Mouse (Mus musculus) hindbrain, embryonic 11.5 days (tissue): ENCODE data around the gene Bhlha15. TPM values are rescaled to one million over a fixed set of nuclear protein-coding genes. Genes with fewer than 3 reads are reported as not detected.

Source experiments
- ATAC-seq: fragments of 200-750 bp; cut with Nextera tagmentation; 2 replicates; pipeline ENCODE4 v1.8.0; 2017; ENCODE audit warnings: mild to moderate bottlenecking, moderate TSS enrichment, moderate library complexity; ENCODE audit not compliant: low FRiP score
- DNase-seq: peaks from one replicate; pipeline ENCODE4 v3.0.0-alpha.2; 2015; ENCODE audit warnings: low spot score
- H3K27ac ChIP-seq: fragments of 300-500 bp; sonication (generic); 2 replicates; pipeline ENCODE4 v1.5.1; 2014; ENCODE audit warnings: mild to moderate bottlenecking, low read depth, low read length
- H3K27me3 ChIP-seq: fragments of 300-500 bp; sonication (generic); 2 replicates; pipeline ENCODE4 v1.6.1; 2014; ENCODE audit warnings: mild to moderate bottlenecking, low read length, moderate library complexity, mixed read lengths; ENCODE audit not compliant: control insufficient read depth, insufficient read depth
- H3K36me3 ChIP-seq: fragments of 300-500 bp; sonication (generic); 2 replicates; pipeline ENCODE4 v1.6.1; 2014; ENCODE audit warnings: mild to moderate bottlenecking, low read length, moderate library complexity, mixed read lengths; ENCODE audit not compliant: control insufficient read depth, insufficient read depth
- H3K4me1 ChIP-seq: fragments of 300-500 bp; sonication (generic); replicated peaks from 2 replicates; pipeline ENCODE4 v1.6.1; 2014; ENCODE audit warnings: low read length, mixed read lengths; ENCODE audit not compliant: control insufficient read depth, insufficient read depth
- H3K4me2 ChIP-seq: fragments of 300-500 bp; sonication (generic); replicated peaks from 2 replicates; pipeline ENCODE4 v1.6.1; 2014; ENCODE audit warnings: mild to moderate bottlenecking, low read depth, low read length
- H3K4me3 ChIP-seq: fragments of 300-500 bp; sonication (generic); 2 replicates; pipeline ENCODE4 v1.5.1; 2014; ENCODE audit warnings: low read depth, low read length
- H3K9ac ChIP-seq: fragments of 300-500 bp; sonication (generic); 2 replicates; pipeline ENCODE4 v1.6.1; 2014; ENCODE audit warnings: low read depth, low read length
- H3K9me3 ChIP-seq: fragments of 300-500 bp; sonication (generic); 2 replicates; pipeline ENCODE4 v1.6.1; 2016; ENCODE audit warnings: low read length; ENCODE audit not compliant: control insufficient read depth
- WGBS: fragments of 180-500 bp; shearing (Covaris S2); extraction: QIAGEN DNeasy Blood & Tissue Kit; methylation state at CpG from one replicate; pipeline ENCODE4 v1.1.7; 2014; 5-methylcytosine and 5-hydroxymethylcytosine counted together
- polyA plus RNA-seq: library from polyadenylated mRNA; unstranded; fragments of >200 nt; fragmentation: Nextera tagmentation; extraction: Ambion mirVana; gene quantifications from 2 replicates; pipeline ENCODE4 v1.2.1, GENCODE M21; 2014

Gene Bhlha15
- polyA plus RNA-seq, 1 experiment from 2014 or later, result 0.15 TPM

DNA sequence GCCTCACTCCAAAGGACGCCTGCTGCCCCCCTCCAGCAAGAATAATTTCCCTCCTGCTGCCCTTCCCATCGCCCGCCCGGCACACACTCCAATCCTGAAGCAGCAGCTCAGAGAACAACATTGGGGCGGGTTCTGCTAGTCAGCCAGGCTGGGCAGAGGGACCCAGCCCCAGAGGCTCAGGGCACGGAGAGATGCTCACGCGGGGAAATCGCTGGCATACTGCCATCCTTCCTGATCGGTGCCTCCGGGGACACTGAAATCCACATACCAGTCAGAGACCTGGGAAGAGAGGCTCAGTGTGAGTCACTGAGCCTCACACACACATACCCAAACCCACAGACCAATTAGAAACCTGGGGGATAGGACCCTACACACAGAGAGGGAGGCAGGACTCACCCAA, 10.5 kb downstream of the Bhlha15 start:
- Histone ChIP-seq H3K27me3 (no peaks in the 10 kb centered on the region), H3K4me3 (no peak overlapping the region), H3K27ac (no peak overlapping the region), H3K9me3 (no peaks in the 10 kb centered on the region), H3K4me1 (no peaks in the 10 kb centered on the region), H3K4me2 (no peak overlapping the region), H3K36me3 (peaks cover 2% of the 10 kb centered on the region), H3K9ac (no peak overlapping the region)
- WGBS, result 92% methylated on average over 11 of the region's 11 CpGs
- ATAC-seq (no peak), DNase-seq (no peak)

- no peak overlapping the region for H3K4me3 ChIP-seq
- ATAC-seq (no peak), DNase-seq (no peak)
- no peaks in the 10 kb centered on the region for H3K27me3 ChIP-seq
- H3K36me3 ChIP-seq, result peaks cover 5% of the 10 kb centered on the region
- no peak overlapping the region for H3K4me2 ChIP-seq
- H3K9me3 ChIP-seq, result no peaks in the 10 kb centered on the region
- H3K9ac ChIP-seq, result no peak overlapping the region
- H3K4me1 ChIP-seq, result no peaks in the 10 kb centered on the region
- 93% methylated on average over 6 of the region's 6 CpGs for WGBS
- no peak overlapping the region for H3K27ac ChIP-seq
Measured at GRCm38 (mm10) chr5:144202430-144202829, 12.3 kb downstream of the Bhlha15 start.

DNA sequence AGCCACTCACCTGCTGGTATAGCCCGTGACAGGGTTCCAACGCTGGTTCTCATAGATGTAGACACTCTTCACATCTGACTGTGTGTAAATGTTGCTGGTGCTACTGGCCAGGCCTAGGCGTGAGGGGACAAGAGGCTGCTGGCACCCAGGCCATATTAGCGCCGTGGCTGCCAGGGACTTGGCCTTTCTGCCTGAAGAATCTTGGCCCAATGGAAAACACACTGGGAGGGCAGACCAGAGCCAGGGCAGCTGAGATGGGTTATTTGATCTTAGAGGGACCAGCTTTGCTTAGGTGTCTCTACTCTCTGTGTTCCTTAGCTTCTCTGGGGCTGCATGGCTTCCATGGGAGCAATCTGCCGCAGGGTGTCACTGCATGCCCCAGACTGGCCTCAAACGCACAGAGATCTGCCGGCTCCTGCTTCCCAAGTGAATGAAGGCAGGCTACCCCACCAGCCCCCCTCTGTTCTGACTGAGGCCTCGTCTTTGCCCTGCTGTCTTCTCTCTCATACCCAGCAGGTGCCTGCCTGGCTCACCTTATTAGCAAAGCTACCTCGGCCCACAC, 13.4 kb downstream of the Bhlha15 start:
- 92% methylated on average over 10 of the region's 10 CpGs for WGBS
- H3K4me1 ChIP-seq, result no peaks in the 10 kb centered on the region
- no peak overlapping the region for H3K9ac ChIP-seq
- H3K4me3 ChIP-seq, result no peak overlapping the region
- no peak for DNase-seq
- no peak for ATAC-seq
- no peak overlapping the region for H3K4me2 ChIP-seq
- H3K27me3 ChIP-seq, result no peaks in the 10 kb centered on the region
- H3K9me3 ChIP-seq, result no peaks in the 10 kb centered on the region
- H3K36me3 ChIP-seq, result peaks cover 5% of the 10 kb centered on the region
- H3K27ac ChIP-seq, result no peak overlapping the region

GRCm38 (mm10) chr5:144204303-144204702, 14.2 kb downstream of the Bhlha15 start:
- H3K4me2 ChIP-seq, result no peak overlapping the region
- H3K9ac ChIP-seq, result no peak overlapping the region
- peaks cover 5% of the 10 kb centered on the region for H3K36me3 ChIP-seq
- DNase-seq, result no peak
- H3K27ac ChIP-seq, result no peak overlapping the region
- no peak for ATAC-seq
- no peaks in the 10 kb centered on the region for H3K4me1 ChIP-seq
- H3K27me3 ChIP-seq, result no peaks in the 10 kb centered on the region
- no peak overlapping the region for H3K4me3 ChIP-seq
- WGBS, result 95% methylated on average over 12 of the region's 12 CpGs
- H3K9me3 ChIP-seq, result no peaks in the 10 kb centered on the region

GRCm38 (mm10) chr5:144204911-144205310, 14.8 kb downstream of the Bhlha15 start:
- Histone ChIP-seq H3K9ac (no peak overlapping the region), H3K4me2 (no peak overlapping the region), H3K36me3 (peaks cover 5% of the 10 kb centered on the region), H3K4me1 (no peaks in the 10 kb centered on the region), H3K9me3 (no peaks in the 10 kb centered on the region), H3K27me3 (no peaks in the 10 kb centered on the region), H3K27ac (no peak overlapping the region), H3K4me3 (no peak overlapping the region)
- WGBS, result 79% methylated on average over 10 of the region's 10 CpGs
- DNase-seq (no peak), ATAC-seq (no peak)

GRCm38 (mm10) chr5:144206069-144206468, 16.0 kb downstream of the Bhlha15 start:
- whole genome bisulfite sequencing, result 95% methylated on average over 15 of the region's 15 CpGs
- no peaks in the 10 kb centered on the region for H3K4me1 ChIP-seq
- ATAC-seq (no peak), DNase-seq (no peak)
- H3K9me3 ChIP-seq, result no peaks in the 10 kb centered on the region
- H3K4me3 ChIP-seq, result no peak overlapping the region
- H3K36me3 ChIP-seq, result peaks cover 5% of the 10 kb centered on the region
- H3K27me3 ChIP-seq, result no peaks in the 10 kb centered on the region
- no peak overlapping the region for H3K27ac ChIP-seq
- no peak overlapping the region for H3K9ac ChIP-seq
- H3K4me2 ChIP-seq, result no peak overlapping the region

- no peaks in the 10 kb centered on the region for H3K4me1 ChIP-seq
- no peak overlapping the region for H3K27ac ChIP-seq
- WGBS, result 61% methylated on average over 11 of the region's 11 CpGs
- ATAC-seq, result no peak
- H3K9ac ChIP-seq, result no peak overlapping the region
- no peak overlapping the region for H3K4me2 ChIP-seq
- H3K36me3 ChIP-seq, result peaks cover 2% of the 10 kb centered on the region; the same call in 1 of the 2 replicates
- no peaks in the 10 kb centered on the region for H3K27me3 ChIP-seq
- peak; percentile 71 for DNase-seq
- H3K4me3 ChIP-seq, result no peak overlapping the region
- no peaks in the 10 kb centered on the region for H3K9me3 ChIP-seq
Measured at GRCm38 (mm10) chr5:144207478-144207877, 17.4 kb downstream of the Bhlha15 start.

GRCm38 (mm10) chr5:144214453-144214852, 24.4 kb downstream of the Bhlha15 start:
- Histone ChIP-seq H3K36me3 (no peaks in the 10 kb centered on the region), H3K4me1 (no peaks in the 10 kb centered on the region), H3K27me3 (no peaks in the 10 kb centered on the region), H3K4me3 (no peak overlapping the region), H3K9me3 (no peaks in the 10 kb centered on the region), H3K4me2 (no peak overlapping the region), H3K9ac (no peak overlapping the region), H3K27ac (no peak overlapping the region)
- DNase-seq (peak; percentile 81), ATAC-seq (no peak)
- 29% methylated on average over 7 of the region's 7 CpGs for WGBS

DNA sequence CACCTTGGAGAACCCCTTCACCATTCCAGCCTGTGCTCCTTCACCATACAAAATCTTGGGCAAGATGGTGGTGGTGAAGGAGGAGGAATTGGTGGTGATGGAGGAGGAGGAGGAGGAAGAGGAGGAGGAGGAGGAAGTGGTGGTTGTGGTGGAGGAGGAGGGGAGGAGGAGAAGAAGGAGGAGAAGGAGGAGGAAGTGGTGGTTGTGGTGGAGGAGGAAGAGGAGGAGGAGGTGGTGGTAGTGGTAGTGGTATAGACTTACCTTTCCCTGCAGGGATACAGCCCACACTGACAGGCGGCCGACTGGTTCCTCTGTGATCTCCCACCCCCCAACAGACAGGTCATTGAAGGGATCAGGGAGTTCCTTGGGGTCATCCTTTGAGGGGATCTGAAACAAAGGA, 25.9 kb downstream of the Bhlha15 start:
- DNase-seq (no peak), ATAC-seq (no peak)
- H3K4me3 ChIP-seq, result no peak overlapping the region
- WGBS, result 78% methylated on average over 2 of the region's 2 CpGs
- no peaks in the 10 kb centered on the region for H3K4me1 ChIP-seq
- H3K9me3 ChIP-seq, result no peaks in the 10 kb centered on the region
- H3K9ac ChIP-seq, result no peak overlapping the region
- no peak overlapping the region for H3K27ac ChIP-seq
- no peak overlapping the region for H3K4me2 ChIP-seq
- no peaks in the 10 kb centered on the region for H3K36me3 ChIP-seq
- H3K27me3 ChIP-seq, result no peaks in the 10 kb centered on the region
